Mouse (Mus musculus): ENCODE data around the gene Prdm10.

Gene Prdm10

GRCm38 (mm10) chr9:31262226-31263105 is 17.9 kb upstream of the Prdm10 start:
- no peak for DNase-seq (ENCODE audit: low read depth)

GRCm38 (mm10) chr9:31266013-31266659 is 14.2 kb upstream of the Prdm10 start:
- no peak for DNase-seq (ENCODE audit: low read depth)

- no peak for DNase-seq (ENCODE audit: low read depth)
These were observed 8.9 kb upstream of the Prdm10 start for GRCm38 (mm10) chr9:31271221-31272015.

- no peak for DNase-seq (ENCODE audit: low read depth)
These were observed 8.2 kb upstream of the Prdm10 start for GRCm38 (mm10) chr9:31272160-31272559.

GRCm38 (mm10) chr9:31278651-31279050 is 1.7 kb upstream of the Prdm10 start:
- no peak for DNase-seq (ENCODE audit: low read depth)

- no peak for DNase-seq (ENCODE audit: low read depth)
These were observed 1.0 kb upstream of the Prdm10 start for GRCm38 (mm10) chr9:31279306-31279705.

GRCm38 (mm10) chr9:31279885-31280365 is 413 bp upstream of the Prdm10 start:
- DNase-seq (ENCODE audit: low read depth): no peak

- peak; percentile 76 for DNase-seq (ENCODE audit: low read depth)
These were observed 799 bp downstream of the Prdm10 start for GRCm38 (mm10) chr9:31281011-31281662.

- DNase-seq (ENCODE audit: low read depth): peak; percentile 72
These were observed 1.3 kb downstream of the Prdm10 start for GRCm38 (mm10) chr9:31281663-31282015.

GRCm38 (mm10) chr9:31282536-31282935 is 2.2 kb downstream of the Prdm10 start:
- peak; percentile 27 for DNase-seq (ENCODE audit: low read depth)

- DNase-seq (ENCODE audit: low read depth): peak; percentile 76
These were observed 2.7 kb downstream of the Prdm10 start for GRCm38 (mm10) chr9:31283044-31283443.

- DNase-seq (ENCODE audit: low read depth): peak; percentile 26
These were observed 3.6 kb downstream of the Prdm10 start for GRCm38 (mm10) chr9:31283911-31284310.

- no peak for DNase-seq (ENCODE audit: low read depth)
These were observed 10.0 kb downstream of the Prdm10 start for GRCm38 (mm10) chr9:31290201-31290862.

GRCm38 (mm10) chr9:31291978-31292377 is 11.6 kb downstream of the Prdm10 start:
- DNase-seq (ENCODE audit: low read depth): no peak

- no peak for DNase-seq (ENCODE audit: low read depth)
These were observed 12.9 kb downstream of the Prdm10 start for GRCm38 (mm10) chr9:31293208-31293607.

GRCm38 (mm10) chr9:31295311-31295710 is 15.0 kb downstream of the Prdm10 start:
- peak; percentile 47 for DNase-seq (ENCODE audit: low read depth)

- no peak for DNase-seq (ENCODE audit: low read depth)
These were observed 16.0 kb downstream of the Prdm10 start for GRCm38 (mm10) chr9:31296293-31296692.

GRCm38 (mm10) chr9:31298751-31299150 is 18.4 kb downstream of the Prdm10 start:
- no peak for DNase-seq (ENCODE audit: low read depth)

GRCm38 (mm10) chr9:31300525-31300924 is 20.2 kb downstream of the Prdm10 start:
- DNase-seq (ENCODE audit: low read depth): peak; percentile 76

GRCm38 (mm10) chr9:31301107-31301506 is 20.8 kb downstream of the Prdm10 start:
- DNase-seq (ENCODE audit: low read depth): peak; percentile 88

All from induced T-regulatory cell, adult 2 months (primary cell).